Mouse (Mus musculus): ENCODE data around the gene Sfrp4.

DNA sequence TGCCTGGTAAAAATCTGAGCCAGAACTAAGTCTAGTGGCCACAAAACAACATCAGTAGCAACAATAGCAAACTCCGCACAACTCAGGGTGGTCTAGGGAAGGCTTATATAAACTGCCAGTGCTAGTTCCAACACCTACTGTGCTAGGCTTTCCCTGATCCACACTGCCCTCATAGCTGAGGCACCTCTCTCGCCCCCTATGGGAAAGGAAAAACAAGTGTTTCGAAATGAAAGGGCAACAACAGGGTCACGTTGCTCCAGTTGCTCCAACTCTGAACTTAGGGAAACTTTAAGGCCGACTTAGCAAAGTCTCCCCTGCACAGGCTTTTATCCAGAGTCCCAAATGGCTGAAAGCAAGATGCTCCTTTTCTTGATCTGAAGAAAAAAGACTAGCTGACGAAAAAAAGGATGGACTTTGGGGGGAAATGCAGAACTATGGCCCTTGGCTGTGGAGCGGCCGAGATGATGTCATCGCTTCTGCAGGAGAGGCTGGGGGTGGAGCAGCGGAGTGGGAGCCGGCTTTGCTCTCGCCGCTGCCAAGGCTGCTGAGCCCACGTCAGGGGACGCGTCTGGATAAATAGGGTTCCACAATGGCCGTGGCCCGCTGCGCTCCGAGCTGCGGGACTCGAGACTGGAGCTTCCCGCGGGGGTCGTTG is at the start of gene Sfrp4:
- TF ChIP-seq POLR2A (IDR thresholded peaks at IDR 0.05; ENCODE audit: extremely low read depth, insufficient read depth, low read length), result no peak
- peak; percentile 24; the same call in 1 of the 2 replicates for TF ChIP-seq CTCF (IDR thresholded peaks at IDR 0.05; ENCODE audit: low read depth, low read length)

All from liver, adult 2 months (tissue).